Mouse (Mus musculus) hematopoietic stem cell, adult 5-6 weeks (primary cell): Measurements from ENCODE around the gene Rpp25l. TPM values are rescaled to one million over a fixed set of nuclear protein-coding genes. Genes with fewer than 3 reads are reported as not detected.
"Not testable (repeated sequence)": the region's sequence is repeated elsewhere in the genome, so short reads cannot be mapped to it uniquely, and the experiment has no call there.

Experiments
- ATAC-seq, 2 experiments: fragments of 125-278 bp in 1 of 2; replicated peaks in 1 of 2; 2 replicates each; pipeline ENCODE4 v1.8.0; 2016 to 2017; ENCODE audit warnings: inconsistent platforms in 2 of 2, mild to moderate bottlenecking in 2 of 2, moderate number of reproducible peaks in 2 of 2, low read depth in 1 of 2, moderate TSS enrichment in 1 of 2; ENCODE audit not compliant: low FRiP score in 2 of 2, poor library complexity in 2 of 2, severe bottlenecking in 2 of 2, insufficient read depth in 1 of 2, low TSS enrichment in 1 of 2
- total RNA-seq: library from RNA; stranded (forward); fragments of 172-1452, 232-1000 nt; gene quantifications from 2 replicates; pipeline ENCODE4 v1.2.3, GENCODE M21; 2017

Gene Rpp25l
- total RNA-seq = 20.6 and 22.8 TPM in 2 replicates

DNA sequence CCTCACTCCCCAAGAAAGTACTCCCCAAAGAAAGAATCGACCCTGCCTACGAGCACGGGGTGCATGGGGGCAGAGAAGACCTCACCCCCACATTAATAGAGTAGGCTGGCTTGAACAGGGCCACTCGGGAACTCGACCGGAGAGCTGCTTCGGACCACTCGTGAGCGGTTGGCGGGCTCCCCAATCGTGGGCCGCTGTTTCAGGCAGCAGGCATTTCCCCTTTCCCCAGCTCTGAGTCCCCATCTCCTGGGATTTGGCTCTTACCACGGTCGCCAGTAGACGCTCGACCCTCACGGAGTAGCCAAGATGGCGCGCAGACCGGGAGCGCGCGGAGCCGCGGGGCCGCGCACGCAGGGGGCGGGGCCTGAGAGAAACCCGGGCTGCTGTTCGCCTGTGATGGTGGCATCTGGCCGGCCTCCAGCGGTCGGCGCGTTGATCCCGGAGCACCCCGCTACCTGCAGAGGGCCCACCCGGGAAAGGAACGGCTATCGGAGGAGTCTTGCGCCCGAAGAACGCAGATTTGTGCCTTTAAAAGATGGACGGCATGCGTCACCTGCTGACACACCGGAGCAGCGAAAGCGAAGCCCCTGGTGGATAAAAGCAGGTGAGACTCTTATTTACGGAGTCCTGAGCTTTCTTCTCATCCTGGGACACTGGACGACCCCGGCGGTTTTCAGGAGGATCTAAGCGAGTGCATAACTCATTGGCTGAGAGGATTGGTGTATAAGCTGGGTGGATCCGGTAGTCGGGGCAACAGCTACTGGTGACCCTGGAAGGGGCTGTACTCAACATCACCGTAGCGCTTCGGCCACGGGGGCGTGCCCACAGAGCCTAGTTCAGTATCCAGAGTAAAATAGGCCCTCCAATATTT is at the start of gene Rpp25l:
Gene Rpp25l, minus strand, starts transcription at position 338 of the 871 bp plus-strand sequence.
- peak; percentile 24 to 50; a peak in 3 of 4 replicates for ATAC-seq

DNA sequence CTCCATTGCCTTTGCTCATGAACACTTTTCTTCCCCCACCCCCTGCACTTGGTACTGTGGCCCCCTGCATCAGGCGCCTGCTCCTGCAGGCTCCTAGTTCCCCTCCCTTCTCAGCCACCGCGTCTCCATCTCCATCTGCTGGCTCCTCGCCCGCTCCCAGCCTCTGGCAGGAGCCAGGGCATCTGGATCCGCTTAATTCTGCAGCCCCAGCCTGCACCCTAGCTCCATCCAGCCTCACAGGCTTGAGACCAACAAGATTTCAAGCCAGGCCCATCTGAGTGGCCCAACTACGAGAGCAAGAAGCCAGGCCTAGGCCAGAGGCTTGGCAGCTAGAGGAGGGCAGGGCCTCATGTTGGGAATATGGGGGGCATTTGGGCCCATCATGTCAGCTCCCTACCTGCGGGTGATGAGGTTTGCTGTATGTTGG is 49.4 kb upstream of the Rpp25l start:
- ATAC-seq = not testable (repeated sequence)

DNA sequence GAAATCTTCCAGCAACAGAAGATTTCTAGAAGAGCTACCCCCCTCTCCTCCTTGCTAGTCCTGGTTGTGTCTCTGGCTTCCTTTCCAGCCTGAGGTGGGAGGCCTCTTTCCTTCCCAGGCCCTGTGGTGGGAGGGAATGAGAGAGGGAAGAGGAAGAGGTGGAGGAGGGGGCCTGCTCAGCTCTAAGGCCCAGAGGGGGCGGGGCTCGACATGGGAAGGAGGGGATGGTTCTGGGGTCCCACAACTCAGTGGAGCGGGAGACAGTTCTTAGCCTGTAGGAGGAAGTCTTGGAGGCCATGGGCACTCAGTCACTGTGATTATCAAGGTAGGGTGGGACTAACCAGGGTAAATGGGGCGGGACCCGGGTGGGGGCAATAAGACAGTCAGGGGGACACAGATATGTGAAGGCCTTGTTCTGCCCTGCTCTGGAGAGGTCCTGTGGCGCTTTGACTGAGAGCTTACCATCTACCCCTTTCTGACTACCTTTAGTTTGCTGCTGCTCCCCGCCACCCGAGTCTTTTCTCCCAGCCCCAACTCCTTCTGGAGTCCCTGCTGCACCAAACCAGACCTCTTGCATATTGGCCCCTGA is 48.9 kb upstream of the Rpp25l start:
- ATAC-seq = no peak

DNA sequence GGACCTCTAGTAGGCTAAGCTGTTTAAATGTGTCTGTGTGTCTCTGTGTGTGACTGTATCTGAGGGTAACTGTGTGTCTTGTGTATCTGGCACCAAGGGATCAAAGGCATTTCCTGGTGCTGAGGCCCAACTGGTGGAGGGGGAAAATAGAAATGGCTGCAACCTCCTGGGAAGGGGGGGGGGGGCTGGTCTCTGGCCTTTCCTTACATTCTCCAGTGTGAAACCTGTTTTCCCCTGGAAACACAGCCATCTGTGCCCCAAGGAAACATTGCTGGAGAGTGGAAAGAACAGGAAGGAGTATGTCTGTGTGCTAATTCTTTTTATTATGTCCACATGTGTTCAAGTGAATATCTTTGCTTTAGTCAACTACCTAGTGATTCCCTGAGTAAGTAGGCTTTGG is 48.3 kb upstream of the Rpp25l start:
- no peak for ATAC-seq

DNA sequence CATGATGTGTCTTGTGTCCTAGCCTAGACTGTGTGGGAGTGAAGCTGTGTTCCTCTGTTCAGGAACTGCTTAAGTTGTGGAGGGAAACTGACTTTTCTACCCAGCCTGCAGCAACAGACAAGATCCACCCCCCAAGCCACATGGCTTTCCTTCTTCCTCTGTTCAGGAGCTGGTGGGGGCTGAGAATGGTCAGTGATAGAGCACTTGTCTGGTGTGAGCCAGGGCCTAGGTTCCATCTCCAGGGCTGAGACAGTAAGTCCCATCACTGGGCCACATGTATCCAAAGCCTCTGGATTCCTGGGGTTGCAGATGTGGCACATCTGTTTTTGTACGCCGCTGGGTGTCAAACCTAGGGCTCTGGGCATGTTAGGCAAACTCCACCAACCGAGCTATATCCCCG is 47.6 kb upstream of the Rpp25l start:
- no peak for ATAC-seq

DNA sequence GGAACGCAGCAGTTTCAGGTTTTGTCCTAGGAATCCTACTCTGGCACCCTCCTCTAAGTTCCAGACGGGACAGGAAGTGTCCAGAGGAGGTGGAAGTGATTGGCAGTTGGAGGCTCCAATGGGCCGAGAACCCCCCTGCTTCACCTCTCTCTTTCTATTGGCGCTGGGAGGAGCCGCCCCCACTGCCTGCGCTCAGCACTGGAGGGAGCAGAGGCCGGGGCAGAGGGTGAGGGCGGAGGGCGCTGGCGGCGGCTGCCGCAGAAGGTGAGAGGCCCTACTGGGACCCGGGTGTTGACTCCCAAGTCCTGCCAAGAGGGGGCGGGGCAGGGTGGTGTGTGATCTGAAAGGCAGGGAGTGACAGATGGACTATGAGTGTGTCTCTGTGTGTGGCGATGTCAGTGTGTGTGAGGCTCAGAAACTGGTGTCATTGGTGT is 47.0 kb upstream of the Rpp25l start:
- peak; percentile 60 to 76 for ATAC-seq

DNA sequence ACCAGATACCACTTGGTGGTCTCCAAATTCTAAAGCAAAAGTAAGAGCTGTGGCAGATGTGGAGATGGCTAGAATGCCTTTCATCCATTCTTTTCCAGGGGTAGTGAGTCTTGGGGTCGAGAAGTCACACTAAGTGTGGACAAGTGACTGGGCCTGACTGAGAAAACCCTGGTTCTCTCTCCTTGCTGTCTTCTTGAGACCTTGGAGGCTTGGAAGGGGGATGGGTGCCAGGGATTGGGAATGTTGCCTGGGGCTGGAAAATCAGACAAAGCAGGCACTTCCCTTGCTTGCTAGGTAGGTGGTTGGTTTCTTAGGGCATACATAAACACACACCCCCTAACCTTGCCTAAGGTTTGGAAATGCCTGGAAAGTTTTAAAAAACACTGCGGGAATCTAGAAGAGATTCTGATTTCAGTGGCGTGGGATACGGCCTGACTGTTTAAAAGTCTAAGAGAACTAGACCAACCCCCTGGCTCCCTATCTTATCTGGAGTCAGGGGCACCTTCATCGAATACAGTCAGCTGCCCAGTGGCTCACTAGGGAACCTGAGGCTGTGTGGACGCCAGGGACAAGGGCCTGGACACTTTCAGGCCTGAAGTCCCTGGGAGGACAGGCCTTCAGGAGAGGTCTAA is 46.4 kb upstream of the Rpp25l start:
- no peak for ATAC-seq

DNA sequence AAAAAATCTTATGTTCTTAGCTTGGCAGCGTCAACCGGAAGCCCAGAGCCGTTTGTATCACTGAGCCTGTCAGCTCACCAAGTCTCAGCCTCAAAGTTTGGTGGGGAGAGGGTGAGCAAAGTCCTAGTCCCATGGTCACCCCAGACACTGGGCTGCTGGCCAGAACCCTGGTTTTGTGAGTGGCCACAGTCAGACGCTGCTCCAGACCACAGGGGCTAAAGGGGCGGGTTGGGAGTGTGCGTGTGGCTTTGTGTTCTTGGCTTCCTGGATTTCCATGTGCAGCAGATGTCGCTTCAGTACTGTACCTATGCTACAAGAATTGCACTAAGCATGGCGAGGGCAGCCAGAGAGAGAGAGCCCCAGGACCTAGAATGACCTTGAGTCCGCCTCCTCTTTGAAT is 45.9 kb upstream of the Rpp25l start:
- ATAC-seq = peak; percentile 9 to 17; a peak in 1 of 4 replicates

DNA sequence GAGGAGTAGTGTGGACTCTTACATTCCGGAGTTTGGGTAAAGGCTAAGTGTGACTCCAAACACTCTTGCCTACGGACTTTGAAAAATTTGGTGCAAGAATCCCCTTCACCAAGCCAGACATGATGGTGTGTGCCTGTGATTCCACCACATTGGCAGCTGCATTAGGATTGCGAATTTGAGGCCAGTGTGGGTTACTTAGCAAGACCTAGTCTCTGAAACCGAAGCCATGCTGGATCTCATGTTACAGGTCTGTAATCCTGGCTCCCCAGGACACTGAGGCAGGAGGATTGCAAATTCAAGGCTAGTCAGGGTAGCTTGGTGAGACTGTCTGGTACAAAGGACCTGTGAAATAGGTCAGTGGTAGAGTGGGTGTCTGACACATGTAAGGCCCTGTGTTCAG is 45.4 kb upstream of the Rpp25l start:
- no peak for ATAC-seq

DNA sequence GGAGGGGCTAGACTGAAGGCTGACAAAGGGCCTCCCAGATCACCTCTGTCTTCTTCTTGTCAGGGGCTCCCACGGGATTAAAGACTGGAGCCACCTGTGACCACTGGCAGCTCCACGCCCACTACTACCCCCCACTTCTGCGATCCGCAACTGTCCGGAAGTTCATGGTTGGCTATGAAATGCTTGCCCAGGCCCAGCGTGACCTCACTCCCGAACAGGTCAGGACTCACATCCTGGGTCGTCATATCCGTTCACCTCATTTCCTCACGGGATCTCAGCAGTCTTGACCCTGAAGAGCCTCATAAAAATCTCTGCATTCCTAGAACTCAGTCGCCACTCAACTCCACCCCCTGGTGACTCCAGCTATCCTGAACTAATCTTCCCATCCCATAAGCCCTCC is 44.7 kb upstream of the Rpp25l start:
- no peak for ATAC-seq

DNA sequence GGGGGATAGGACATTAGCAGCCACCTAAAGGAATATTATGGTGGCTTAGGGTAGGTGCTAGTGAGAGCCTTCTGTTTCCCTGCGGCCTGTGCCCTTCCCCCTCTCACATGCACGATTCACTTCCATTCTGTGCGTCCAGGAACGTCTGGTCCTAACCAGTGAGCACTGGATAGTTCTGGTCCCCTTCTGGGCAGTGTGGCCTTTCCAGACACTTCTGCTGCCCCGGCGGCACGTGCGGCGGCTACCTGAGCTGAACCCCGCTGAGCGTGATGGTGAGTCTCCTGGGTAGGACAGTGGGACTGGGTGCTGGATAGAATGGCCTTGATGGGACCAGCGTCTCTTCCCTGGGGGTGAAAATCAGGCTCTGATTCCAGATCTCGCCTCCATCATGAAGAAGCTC is 44.0 kb upstream of the Rpp25l start:
- no peak for ATAC-seq

DNA sequence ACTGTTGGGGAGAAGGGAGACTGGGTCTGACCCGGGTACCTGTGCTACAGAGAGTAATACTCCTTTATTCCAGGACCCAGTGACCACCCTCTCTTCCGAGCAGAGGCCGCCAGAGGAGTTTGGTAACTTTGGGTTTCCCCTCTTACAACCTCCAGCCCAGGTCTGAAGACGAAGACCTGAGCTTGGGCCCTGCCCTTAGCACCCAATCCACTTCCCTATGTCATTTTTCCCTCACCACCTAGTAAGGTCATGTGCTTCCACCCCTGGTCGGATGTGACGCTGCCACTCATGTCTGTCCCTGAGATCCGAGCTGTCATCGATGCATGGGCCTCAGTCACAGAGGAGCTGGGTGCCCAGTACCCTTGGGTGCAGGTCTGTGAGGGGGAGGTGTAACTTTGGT is 43.1 kb upstream of the Rpp25l start:
- ATAC-seq = no peak

DNA sequence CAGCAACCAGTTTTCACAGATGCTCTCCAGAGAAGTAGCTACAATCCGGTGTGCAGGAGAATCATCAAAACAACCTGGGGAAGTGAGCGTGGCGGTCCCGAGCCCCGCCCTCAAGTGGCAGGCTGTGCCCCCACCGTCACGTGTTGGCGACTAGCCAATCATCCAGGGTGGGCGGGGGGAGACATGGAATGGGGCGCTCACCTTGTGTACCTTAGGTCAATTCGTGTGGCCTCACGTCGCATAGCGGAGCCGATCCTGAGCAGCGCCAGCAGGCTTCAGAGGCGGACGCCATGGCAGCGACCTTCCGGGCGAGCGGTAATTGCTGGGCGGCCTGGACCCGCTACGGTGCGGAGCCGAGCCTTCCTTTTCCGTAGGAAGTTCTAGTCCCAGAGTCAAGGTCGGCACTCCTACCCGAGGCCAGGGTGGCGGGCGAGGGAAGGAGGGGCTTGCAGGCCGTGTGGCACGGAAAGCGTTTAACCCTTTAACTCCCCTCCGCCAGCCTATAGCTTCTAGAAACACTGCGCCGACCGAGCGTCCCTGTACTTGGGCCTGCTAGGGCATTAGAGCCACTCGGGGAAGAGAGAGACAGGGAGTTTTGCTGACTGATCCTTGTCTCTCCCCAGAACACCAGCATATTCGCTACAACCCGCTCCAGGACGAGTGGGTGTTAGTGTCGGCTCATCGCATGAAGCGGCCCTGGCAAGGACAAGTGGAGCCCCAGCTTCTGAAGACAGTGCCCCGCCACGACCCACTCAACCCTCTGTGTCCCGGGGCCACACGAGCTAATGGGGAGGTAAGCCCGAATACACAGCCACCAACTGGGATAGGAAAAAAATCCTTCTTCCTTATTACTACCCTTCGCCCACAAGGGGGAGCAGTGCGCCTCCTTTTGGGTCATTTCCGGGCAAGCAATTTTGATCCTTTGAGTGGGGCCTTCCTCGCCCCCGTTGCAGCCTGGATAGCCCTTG is 42.3 kb upstream of the Rpp25l start, which contains the start of gene Sigmar1:
Gene Sigmar1, minus strand, starts transcription at position 820 of the 968 bp plus-strand sequence.
- ATAC-seq = peak; percentile 57 to 68

DNA sequence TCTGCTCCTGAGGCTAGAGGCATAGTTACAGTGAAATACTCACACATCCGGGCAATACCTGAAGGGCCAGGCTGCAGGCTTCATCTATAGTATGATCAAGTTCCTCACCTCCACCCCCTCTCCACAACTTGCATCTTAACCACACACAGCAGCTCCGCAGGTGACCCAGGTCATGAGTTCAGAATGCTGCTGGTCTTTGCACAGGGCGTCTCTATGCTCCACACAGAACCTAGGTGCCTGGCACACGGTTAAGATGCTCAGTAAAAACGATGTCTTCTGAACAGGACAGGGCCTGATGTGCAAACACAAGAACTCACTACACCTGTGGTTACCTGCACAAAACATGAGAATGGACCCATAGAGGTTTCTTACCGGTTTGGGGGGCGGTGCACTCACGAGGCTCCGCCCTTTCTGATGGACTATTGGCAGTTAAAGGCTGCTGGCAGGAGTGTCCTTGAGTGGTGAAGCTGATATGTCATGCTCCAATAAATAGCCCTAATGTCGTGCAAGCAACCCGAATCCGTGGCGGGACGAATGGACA is 41.5 kb upstream of the Rpp25l start, which contains the start of gene Galt:
Gene Galt, plus strand, starts transcription at position 432 of the 541 bp plus-strand sequence.
- ATAC-seq = peak; percentile 8 to 36; a peak in 3 of 4 replicates

DNA sequence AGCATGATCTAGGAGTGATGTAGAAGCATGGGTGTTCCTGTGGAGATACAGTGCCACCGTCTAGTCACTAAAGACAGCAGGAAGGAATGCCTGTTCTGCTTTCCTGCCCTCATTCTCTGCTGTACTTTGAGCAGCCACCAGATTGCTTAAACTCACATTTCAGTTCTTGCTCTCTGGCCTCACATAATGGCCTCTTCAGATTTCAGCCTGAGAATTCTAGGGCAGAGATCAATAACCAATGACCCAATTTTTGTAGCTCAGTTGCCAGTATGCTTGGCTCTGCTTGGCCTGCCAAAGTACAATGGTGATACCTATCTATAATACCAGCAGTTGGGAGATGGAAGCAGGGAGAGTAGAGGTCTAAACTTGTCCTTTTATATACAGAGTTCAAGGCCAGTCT is 31.7 kb upstream of the Rpp25l start:
- ATAC-seq = no peak

DNA sequence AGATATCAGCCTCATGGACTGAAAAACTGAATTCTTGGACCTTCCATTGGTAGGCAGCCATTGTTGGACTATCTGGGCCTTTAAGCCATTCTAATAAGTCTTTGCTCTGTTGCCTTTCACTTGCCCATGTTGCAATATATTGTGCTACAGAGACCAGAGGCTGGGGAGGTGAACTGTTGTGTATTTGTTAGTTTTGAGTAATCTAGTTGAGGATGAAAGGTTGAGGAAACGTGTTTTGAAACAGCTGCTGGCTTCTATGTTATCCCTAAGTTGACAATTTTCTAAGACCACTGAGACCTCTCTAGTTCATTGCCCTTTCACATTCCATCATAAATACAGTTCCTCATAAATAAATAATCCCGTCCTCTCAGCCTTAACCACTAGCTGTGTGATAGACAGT is 30.8 kb upstream of the Rpp25l start:
- ATAC-seq = no peak

DNA sequence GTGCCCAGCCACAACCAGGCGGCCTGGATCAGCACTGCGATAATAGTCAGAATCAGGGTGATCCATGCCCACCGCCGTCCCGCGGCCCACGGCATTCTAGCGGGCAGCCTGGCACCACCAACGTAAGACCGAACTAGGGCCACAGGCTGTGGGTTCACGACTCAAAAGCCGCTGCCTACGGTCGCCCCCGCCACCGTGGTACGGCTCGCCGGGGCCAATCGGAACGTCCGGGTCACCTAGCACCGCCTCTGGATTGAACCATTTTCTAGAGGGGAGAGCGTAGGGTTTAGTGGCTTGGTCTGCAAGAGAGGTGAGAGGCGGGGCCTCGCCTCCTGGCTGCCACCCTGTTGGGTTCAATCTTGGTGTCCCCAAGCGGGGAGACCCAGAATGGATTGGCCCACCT is 27.8 kb upstream of the Rpp25l start:
- ATAC-seq = peak; percentile 91 to 93
